Mouse (Mus musculus): Measurements from ENCODE around the gene Gm5737.

Gene Gm5737

DNA sequence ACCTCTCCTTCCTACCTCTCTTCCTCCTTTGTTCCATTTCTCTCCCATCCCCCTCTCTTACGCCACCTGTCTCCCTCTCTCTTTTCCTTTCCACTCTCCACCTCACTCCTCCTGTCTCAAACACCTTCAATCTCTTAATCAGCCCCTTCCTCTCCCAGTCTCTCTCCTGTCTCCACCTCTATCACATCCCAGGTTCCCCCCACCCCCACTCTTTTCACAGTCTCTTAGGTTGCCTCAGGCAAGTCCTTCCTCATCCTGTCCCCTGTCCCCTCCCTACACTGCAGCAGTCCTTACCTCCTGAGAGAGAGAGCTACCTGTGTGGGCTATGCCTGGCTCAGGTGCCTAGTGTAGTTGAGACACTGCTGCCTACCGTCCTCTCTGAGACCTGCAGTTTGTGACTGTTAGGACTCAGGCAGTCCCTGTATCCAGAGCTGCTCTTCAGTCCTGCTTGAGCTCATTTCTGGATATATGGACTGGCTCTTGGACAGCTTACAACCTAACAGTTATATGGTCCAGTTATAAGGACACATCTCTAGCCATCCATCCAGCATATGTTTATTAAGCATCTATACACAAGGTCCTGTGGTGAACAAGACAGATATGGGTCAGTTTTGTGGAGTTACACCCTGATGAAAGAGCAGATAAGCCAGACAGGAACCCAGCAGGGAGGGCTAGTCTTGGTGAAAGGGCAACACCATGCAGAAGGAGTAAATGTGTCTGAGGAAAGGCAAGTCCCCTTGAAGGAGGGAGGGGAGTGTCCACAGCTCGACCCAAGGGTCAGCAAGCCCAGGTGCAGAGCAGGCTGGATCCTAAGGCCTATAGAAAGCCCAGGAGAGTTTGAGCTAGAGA, 63.6 kb downstream of the Gm5737 start:
- peak; percentile 26 for DNase-seq (ENCODE audit: low spot score)

DNA sequence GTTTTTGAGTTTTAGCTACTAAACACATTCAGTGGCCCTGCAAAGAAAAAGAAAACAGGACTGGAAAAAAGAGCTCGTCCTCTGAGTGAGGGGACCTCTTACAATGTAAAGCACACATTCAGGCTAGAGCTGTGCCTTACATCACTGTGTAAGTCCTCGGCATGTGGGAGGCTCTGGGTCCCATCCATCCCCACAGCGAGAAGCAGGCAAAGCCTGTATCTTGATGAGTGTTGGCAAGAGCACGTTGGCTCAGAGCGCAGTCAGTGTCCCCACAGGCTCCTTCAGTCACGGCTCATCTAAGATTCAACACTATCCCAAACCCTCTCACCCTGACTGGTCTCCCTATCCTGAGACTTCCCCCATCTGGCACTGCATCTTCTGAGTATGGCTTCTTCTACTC, 66.1 kb downstream of the Gm5737 start:
- no peak for DNase-seq (ENCODE audit: low spot score)

DNA sequence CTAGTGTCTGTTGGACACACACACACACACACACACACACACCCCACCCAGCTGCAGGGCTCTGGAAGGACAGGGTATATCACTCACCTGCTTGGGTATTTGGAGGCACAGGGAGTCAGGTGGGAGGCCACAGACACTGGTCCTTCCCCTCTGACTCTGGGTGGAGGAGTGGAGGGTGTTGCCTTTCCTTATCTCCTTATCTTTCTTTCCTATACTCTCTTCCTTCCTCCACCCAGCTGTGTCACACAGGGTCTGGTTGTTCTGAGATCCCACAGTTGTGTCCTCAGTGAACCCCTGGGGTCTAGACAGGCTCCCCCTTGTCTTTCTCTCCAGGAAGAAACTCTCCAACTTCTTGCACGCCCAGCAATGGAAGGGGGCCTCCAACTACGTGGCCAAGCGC, 67.8 kb downstream of the Gm5737 start:
- no peak for DNase-seq (ENCODE audit: low spot score)

DNA sequence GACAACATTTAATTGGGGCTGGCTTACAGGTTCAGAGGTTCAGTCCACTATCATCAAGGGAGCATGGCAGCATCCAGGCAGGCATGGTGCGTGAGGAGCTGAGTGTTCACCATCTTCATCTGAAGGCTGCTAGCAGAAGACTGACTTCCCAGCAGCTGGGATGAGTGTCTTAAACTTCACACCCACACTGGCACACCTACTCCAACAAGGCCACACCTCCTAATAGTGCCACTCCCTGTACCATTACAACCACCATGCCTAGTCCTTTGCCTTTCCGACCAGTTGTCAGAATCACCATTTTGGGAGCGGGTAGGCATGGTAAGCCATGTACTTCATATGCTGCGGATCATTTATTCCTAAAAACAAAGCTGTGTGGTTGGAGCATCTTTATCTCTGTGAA, 68.6 kb downstream of the Gm5737 start:
- no peak for DNase-seq (ENCODE audit: low spot score)
